Mouse (Mus musculus): ENCODE measurements at regions not wholly inside any gene's neighbourhood (a gene's known extent, or its start where the extent isn't known, plus 50 kb on each side); places are given as distances from the start of the nearest gene placed in this dataset.

GRCm38 (mm10) chr5:38970497-38970896 lies 93.9 kb upstream of the Clnk start:
- TF ChIP-seq CTCF (conservative IDR thresholded peaks at IDR 0.05; ENCODE audit: insufficient read depth, insufficient read length, low read depth, low read length) (no peak), POLR2A (IDR thresholded peaks at IDR 0.05; ENCODE audit: low read depth, low read length) (no peak)

All from kidney, adult 2 months (tissue).